Mouse (Mus musculus) heart, adult 2 months (tissue): ENCODE data around the gene Trf.

Source experiments
- CTCF ChIP-seq: fragments of 200-600 bp; IDR thresholded peaks from 2 replicates; pipeline ENCODE4 v1.8.1; 2022; ENCODE audit warnings: antibody characterized with exemption, mild to moderate bottlenecking, moderate library complexity
- EP300 ChIP-seq: fragments of 200-500 bp; IDR thresholded peaks from 2 replicates; pipeline ENCODE4 v1.6.1; 2011; ENCODE audit warnings: low read depth, low read length, control low read depth; ENCODE audit not compliant: insufficient read depth
- POLR2A ChIP-seq: fragments of 200-500 bp; IDR thresholded peaks from 2 replicates; pipeline ENCODE4 v1.6.1; 2011; ENCODE audit warnings: mild to moderate bottlenecking, low read depth, low read length, control low read depth; ENCODE audit not compliant: insufficient read depth

DNA sequence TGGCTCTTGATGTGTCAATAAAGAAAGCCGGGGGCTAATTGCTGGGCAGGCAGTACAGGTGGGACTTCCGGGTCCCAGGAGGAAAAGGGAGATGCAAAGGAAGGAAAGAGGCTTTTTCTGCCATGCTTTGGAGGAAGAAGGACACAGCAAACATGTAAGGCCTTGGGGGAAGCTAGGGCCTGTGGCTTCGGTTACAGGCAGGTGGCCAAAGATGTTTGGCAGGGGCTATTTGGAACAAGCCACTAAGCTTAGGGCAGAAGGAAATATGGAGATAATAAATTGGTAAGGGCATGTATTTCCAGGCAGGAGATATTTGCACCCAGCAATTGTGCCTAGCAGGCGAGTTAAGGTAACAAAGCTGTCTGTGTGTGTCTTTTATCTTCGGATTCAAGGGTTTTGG, 22.7 kb upstream of the Trf start:
- TF ChIP-seq POLR2A (no peak), CTCF (no peak), EP300 (no peak)
